Mouse (Mus musculus) neural tube, embryonic 15.5 days (tissue): ENCODE measurements around the gene Kif5c. TPM values are rescaled to one million over a fixed set of nuclear protein-coding genes. Genes with fewer than 3 reads are reported as not detected.

ENCODE experiments used
- ATAC-seq: fragments of 200-750 bp; cut with Nextera tagmentation; 2 replicates; pipeline ENCODE4 v1.8.0; 2017; ENCODE audit warnings: mild to moderate bottlenecking, moderate TSS enrichment, moderate library complexity; ENCODE audit not compliant: low FRiP score
- H3K27ac ChIP-seq: fragments of 300-500 bp; sonication (generic); replicated peaks from 2 replicates; pipeline ENCODE4 v1.5.1; 2015; ENCODE audit warnings: mild to moderate bottlenecking, inconsistent platforms
- H3K27me3 ChIP-seq: fragments of 300-500 bp; sonication (generic); replicated peaks from 2 replicates; pipeline ENCODE4 v1.6.1; 2015; ENCODE audit warnings: inconsistent platforms
- H3K36me3 ChIP-seq: fragments of 300-500 bp; sonication (generic); 2 replicates; pipeline ENCODE4 v1.6.1; 2015; ENCODE audit warnings: inconsistent platforms
- H3K4me1 ChIP-seq: fragments of 300-500 bp; sonication (generic); 2 replicates; pipeline ENCODE4 v1.6.1; 2015; ENCODE audit warnings: inconsistent platforms
- H3K4me2 ChIP-seq: fragments of 300-500 bp; sonication (generic); 2 replicates; pipeline ENCODE4 v1.6.1; 2015; ENCODE audit warnings: inconsistent platforms, mild to moderate bottlenecking, moderate library complexity
- H3K4me3 ChIP-seq: fragments of 300-500 bp; sonication (generic); replicated peaks from 2 replicates; pipeline ENCODE4 v1.5.1; 2015; ENCODE audit warnings: mild to moderate bottlenecking, inconsistent platforms
- H3K9ac ChIP-seq: fragments of 300-500 bp; sonication (generic); replicated peaks from 2 replicates; pipeline ENCODE4 v1.6.1; 2015; ENCODE audit warnings: mild to moderate bottlenecking, inconsistent platforms
- H3K9me3 ChIP-seq: fragments of 300-500 bp; sonication (generic); replicated peaks from 2 replicates; pipeline ENCODE4 v1.6.1; 2016; ENCODE audit warnings: inconsistent platforms
- WGBS: fragments of 180-500 bp; shearing (Covaris S2); methylation state at CpG from one replicate; pipeline ENCODE4 v1.1.7; 2015; ENCODE audit warnings: mixed read lengths; 5-methylcytosine and 5-hydroxymethylcytosine counted together
- polyA plus RNA-seq: library from polyadenylated mRNA; unstranded; fragments of >200 nt; fragmentation: Nextera tagmentation; extraction: Ambion mirVana; gene quantifications from 2 replicates; pipeline ENCODE4 v1.2.1, GENCODE M21; 2015

Gene Kif5c
- polyA plus RNA-seq, 1 experiment from 2014 or later, result 181 TPM

DNA sequence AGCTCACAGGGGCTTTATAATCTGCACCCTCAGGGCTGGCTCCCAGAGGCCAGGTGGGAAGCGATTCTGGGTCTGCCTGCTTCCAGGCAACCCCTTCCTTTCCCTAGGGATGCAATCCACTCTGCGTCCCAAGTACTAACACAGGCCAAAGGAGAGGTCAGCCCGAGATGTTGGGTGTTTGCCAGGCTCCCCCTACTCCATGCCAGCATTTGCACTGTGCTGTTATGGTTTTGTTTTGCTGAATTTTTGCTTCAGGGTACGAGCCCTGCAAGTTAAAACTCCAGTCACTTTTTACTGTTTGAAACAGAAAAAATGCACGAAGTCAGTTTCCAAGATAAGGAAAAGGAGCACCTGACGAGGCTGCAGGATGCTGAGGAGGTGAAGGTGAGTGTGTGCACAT is 121.9 kb downstream of the Kif5c start:
- Histone ChIP-seq H3K9ac (no peak overlapping the region), H3K27me3 (no peaks in the 10 kb centered on the region), H3K4me1 (peaks cover 49% of the 10 kb centered on the region), H3K27ac (peak overlapping the region; percentile 70; the same call in 1 of the 2 replicates), H3K4me2 (no peak overlapping the region), H3K36me3 (peaks cover 27% of the 10 kb centered on the region), H3K9me3 (no peaks in the 10 kb centered on the region), H3K4me3 (no peak overlapping the region)
- WGBS, result 65% methylated on average over 6 of the region's 6 CpGs
- no peak for ATAC-seq

- Histone ChIP-seq H3K4me3 (no peak overlapping the region), H3K4me2 (no peak overlapping the region), H3K9ac (no peak overlapping the region), H3K27ac (peak overlapping the region; percentile 70), H3K9me3 (no peaks in the 10 kb centered on the region), H3K4me1 (peaks cover 49% of the 10 kb centered on the region), H3K27me3 (no peaks in the 10 kb centered on the region), H3K36me3 (peaks cover 29% of the 10 kb centered on the region)
- 44% methylated on average over 16 of the region's 16 CpGs for WGBS
- ATAC-seq, result 0 out of 2 replicates have a peak, but pooled peaks have one; percentile 4
Measured at GRCm38 (mm10) chr2:49741895-49742734, 123.0 kb downstream of the Kif5c start.

- no peak overlapping the region for H3K4me3 ChIP-seq
- no peak overlapping the region for H3K9ac ChIP-seq
- H3K27ac ChIP-seq, result peak overlapping the region; percentile 70
- H3K27me3 ChIP-seq, result no peaks in the 10 kb centered on the region
- peaks cover 49% of the 10 kb centered on the region for H3K4me1 ChIP-seq
- H3K4me2 ChIP-seq, result no peak overlapping the region
- H3K36me3 ChIP-seq, result peaks cover 32% of the 10 kb centered on the region
- no peak for ATAC-seq
- WGBS, result 61% methylated on average over 4 of the region's 4 CpGs
- H3K9me3 ChIP-seq, result no peaks in the 10 kb centered on the region
Measured at GRCm38 (mm10) chr2:49742919-49743318, 123.8 kb downstream of the Kif5c start.

GRCm38 (mm10) chr2:49743775-49744174 is 124.7 kb downstream of the Kif5c start:
- Histone ChIP-seq H3K4me2 (peak overlapping the region; percentile 13; the same call in 1 of the 2 replicates), H3K27ac (peak overlapping the region; percentile 70), H3K4me3 (no peak overlapping the region), H3K4me1 (peaks cover 49% of the 10 kb centered on the region), H3K9ac (no peak overlapping the region), H3K36me3 (peaks cover 38% of the 10 kb centered on the region), H3K27me3 (no peaks in the 10 kb centered on the region), H3K9me3 (no peaks in the 10 kb centered on the region)
- WGBS, result 11% methylated on average over 6 of the region's 6 CpGs
- ATAC-seq, result peak; percentile 30

GRCm38 (mm10) chr2:49744251-49745093 is 125.4 kb downstream of the Kif5c start:
- peak; percentile 7; the same call in 1 of the 2 replicates for ATAC-seq
- Histone ChIP-seq H3K27me3 (no peaks in the 10 kb centered on the region), H3K9ac (no peak overlapping the region), H3K4me2 (peak overlapping the region; percentile 13; the same call in 1 of the 2 replicates), H3K9me3 (no peaks in the 10 kb centered on the region), H3K4me3 (no peak overlapping the region), H3K4me1 (peaks cover 49% of the 10 kb centered on the region), H3K36me3 (peaks cover 35% of the 10 kb centered on the region), H3K27ac (peak overlapping the region; percentile 70)
- 36% methylated on average over 11 of the region's 11 CpGs for WGBS

DNA sequence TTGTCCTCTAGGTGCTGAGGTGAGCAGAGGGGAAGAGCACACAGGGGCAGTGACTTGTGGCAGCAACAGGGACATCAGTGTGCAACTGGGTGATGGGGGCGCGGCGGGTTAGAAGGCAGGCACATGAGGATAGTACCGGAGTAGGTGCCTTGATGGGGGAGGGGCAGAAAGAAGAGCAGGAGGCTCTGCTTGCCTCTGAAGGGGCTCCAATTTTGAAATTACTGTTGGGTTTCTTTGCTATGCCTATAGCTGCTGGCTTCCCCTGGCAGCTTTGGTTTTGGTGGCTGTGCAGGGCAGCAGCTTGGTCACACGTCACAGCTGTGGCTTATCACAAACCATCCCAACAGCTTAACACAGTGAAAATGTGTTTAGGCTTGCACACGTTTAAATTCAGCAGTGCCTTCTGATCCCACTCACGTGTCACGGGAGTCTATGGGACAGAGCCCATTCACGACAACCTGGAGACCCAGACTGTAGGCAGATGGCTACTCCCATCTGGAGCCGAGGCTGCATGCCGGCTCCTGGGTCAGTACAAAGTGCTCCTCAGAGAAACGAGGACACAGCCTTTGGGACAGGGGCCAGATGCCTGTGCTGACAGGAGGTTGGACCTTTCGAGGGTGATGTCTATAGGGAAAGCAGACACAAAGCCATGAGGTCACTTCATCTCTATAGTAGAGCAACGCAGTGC is 126.1 kb downstream of the Kif5c start:
- H3K27me3 ChIP-seq, result no peaks in the 10 kb centered on the region
- no peak overlapping the region for H3K4me3 ChIP-seq
- H3K36me3 ChIP-seq, result peaks cover 41% of the 10 kb centered on the region
- no peak overlapping the region for H3K9ac ChIP-seq
- peaks cover 49% of the 10 kb centered on the region for H3K4me1 ChIP-seq
- no peaks in the 10 kb centered on the region for H3K9me3 ChIP-seq
- H3K4me2 ChIP-seq, result no peak overlapping the region
- 0 out of 2 replicates have a peak, but pooled peaks have one; percentile 12 for ATAC-seq
- WGBS, result 48% methylated on average over 14 of the region's 14 CpGs
- H3K27ac ChIP-seq, result 0 out of 2 replicates have a peak overlapping the region, but pooled peaks have one; percentile 3

- Histone ChIP-seq H3K27ac (no peak overlapping the region), H3K27me3 (no peaks in the 10 kb centered on the region), H3K9ac (no peak overlapping the region), H3K4me1 (peaks cover 34% of the 10 kb centered on the region), H3K4me3 (no peak overlapping the region), H3K9me3 (no peaks in the 10 kb centered on the region), H3K36me3 (peaks cover 51% of the 10 kb centered on the region), H3K4me2 (no peak overlapping the region)
- WGBS, result 82% methylated on average over 7 of the region's 7 CpGs
- no peak for ATAC-seq
Measured at GRCm38 (mm10) chr2:49746947-49747346, 127.8 kb downstream of the Kif5c start.

DNA sequence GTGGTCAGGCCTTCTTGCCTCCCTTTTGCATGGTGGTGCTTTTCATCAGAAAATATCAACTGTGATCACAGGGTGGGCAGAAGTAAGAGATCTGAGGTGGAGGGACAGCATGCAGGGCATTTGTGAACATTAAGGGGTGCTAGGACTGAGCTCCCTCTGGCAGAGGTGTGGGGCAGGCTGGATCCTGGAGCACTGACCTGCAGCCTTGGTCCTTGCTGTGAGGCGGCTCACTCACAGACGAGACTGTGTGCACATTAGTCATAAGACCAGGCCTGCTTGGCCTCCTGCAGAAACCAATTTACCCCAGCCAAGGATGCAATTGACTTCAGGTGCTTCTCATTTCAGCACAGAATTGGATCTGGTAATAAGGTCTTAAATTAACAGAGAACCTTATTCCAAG is 128.6 kb downstream of the Kif5c start:
- Histone ChIP-seq H3K36me3 (peaks cover 59% of the 10 kb centered on the region), H3K4me1 (peaks cover 27% of the 10 kb centered on the region), H3K4me2 (no peak overlapping the region), H3K27ac (peak overlapping the region; percentile 19; the same call in 1 of the 2 replicates), H3K9ac (no peak overlapping the region), H3K9me3 (no peaks in the 10 kb centered on the region), H3K4me3 (no peak overlapping the region), H3K27me3 (no peaks in the 10 kb centered on the region)
- no peak for ATAC-seq
- WGBS, result 77% methylated on average over 2 of the region's 2 CpGs

GRCm38 (mm10) chr2:49748628-49749342 is 129.7 kb downstream of the Kif5c start:
- peaks cover 70% of the 10 kb centered on the region for H3K36me3 ChIP-seq
- ATAC-seq, result no peak
- no peak overlapping the region for H3K27ac ChIP-seq
- H3K9me3 ChIP-seq, result no peaks in the 10 kb centered on the region
- no peak overlapping the region for H3K9ac ChIP-seq
- H3K4me1 ChIP-seq, result peaks cover 16% of the 10 kb centered on the region
- WGBS, result 77% methylated on average over 14 of the region's 14 CpGs
- H3K4me3 ChIP-seq, result no peak overlapping the region
- no peaks in the 10 kb centered on the region for H3K27me3 ChIP-seq
- no peak overlapping the region for H3K4me2 ChIP-seq

- ATAC-seq, result no peak
- no peaks in the 10 kb centered on the region for H3K9me3 ChIP-seq
- no peak overlapping the region for H3K9ac ChIP-seq
- no peaks in the 10 kb centered on the region for H3K27me3 ChIP-seq
- no peak overlapping the region for H3K4me3 ChIP-seq
- peaks cover 75% of the 10 kb centered on the region for H3K36me3 ChIP-seq
- H3K27ac ChIP-seq, result no peak overlapping the region
- H3K4me2 ChIP-seq, result no peak overlapping the region
- WGBS, result 87% methylated on average over 11 of the region's 11 CpGs
- peaks cover 5% of the 10 kb centered on the region for H3K4me1 ChIP-seq
Measured at GRCm38 (mm10) chr2:49749730-49750576, 130.9 kb downstream of the Kif5c start.
